Mouse (Mus musculus): ENCODE measurements around the gene Ccl21b. TPM values are rescaled to one million over a fixed set of nuclear protein-coding genes. Genes with fewer than 3 reads are reported as not detected.
"Not testable (repeated sequence)": the region's sequence is repeated elsewhere in the genome, so short reads cannot be mapped to it uniquely, and the experiment has no call there.

Ccl21b gene
- total RNA-seq (2015; ENCODE audit: low replicate concordance) (not detected in 2 replicates), total RNA-seq (2017; ENCODE audit: low replicate concordance) (not detected in 2 replicates)

GRCm38 (mm10) chr4:42255467-42255866, at the start of gene Ccl21b:
TSS of gene Ccl21b (plus strand) at chr4:42255767.
- ATAC-seq (replicated peaks; ENCODE audit: low FRiP score, poor library complexity, severe bottlenecking), result not testable (repeated sequence)

GRCm38 (mm10) chr4:42240339-42240738, 15.2 kb upstream of the Ccl21b start, which contains the start of gene Gm10600:
TSS of gene Gm10600 (plus strand) at chr4:42240639.
- ATAC-seq (replicated peaks; ENCODE audit: low FRiP score, poor library complexity, severe bottlenecking), result not testable (repeated sequence)

GRCm38 (mm10) chr4:42293967-42294366, 38.4 kb downstream of the Ccl21b start, which contains the start of gene Gm21953:
TSS of gene Gm21953 (plus strand) at chr4:42294267.
- not testable (repeated sequence) for ATAC-seq (replicated peaks; ENCODE audit: low FRiP score, poor library complexity, severe bottlenecking)

Other genes with a start within 250 kb of the Ccl21b start
- not detected in 2 replicates for gene Gm21093, start 221.0 kb upstream of the Ccl21b start, total RNA-seq (2015; ENCODE audit: low replicate concordance)
- not detected in 2 replicates for gene Gm21093, start 221.0 kb upstream of the Ccl21b start, total RNA-seq (2017; ENCODE audit: low replicate concordance)
- gene Gm3893, start 164.6 kb upstream of the Ccl21b start, total RNA-seq (2015; ENCODE audit: low replicate concordance), result not detected in 2 replicates
- not detected in 2 replicates for gene Gm3893, start 164.6 kb upstream of the Ccl21b start, total RNA-seq (2017; ENCODE audit: low replicate concordance)
- not detected in 2 replicates for gene Gm13304, start 140.9 kb upstream of the Ccl21b start, total RNA-seq (2015; ENCODE audit: low replicate concordance)
- gene Gm13304, start 140.9 kb upstream of the Ccl21b start, total RNA-seq (2017; ENCODE audit: low replicate concordance), result not detected in 2 replicates
- gene Gm13306, start 102.3 kb upstream of the Ccl21b start, total RNA-seq (2015; ENCODE audit: low replicate concordance), result not detected in 2 replicates
- not detected in 2 replicates for gene Gm13306, start 102.3 kb upstream of the Ccl21b start, total RNA-seq (2017; ENCODE audit: low replicate concordance)
- not detected in 2 replicates for gene Gm13305, start 87.2 kb upstream of the Ccl21b start, total RNA-seq (2015; ENCODE audit: low replicate concordance)
- gene Gm13305, start 87.2 kb upstream of the Ccl21b start, total RNA-seq (2017; ENCODE audit: low replicate concordance), result not detected in 2 replicates
- gene Gm10600, start 15.1 kb upstream of the Ccl21b start, total RNA-seq (2015; ENCODE audit: low replicate concordance), result not detected in 2 replicates
- gene Gm10600, start 15.1 kb upstream of the Ccl21b start, total RNA-seq (2017; ENCODE audit: low replicate concordance), result not detected in 2 replicates
- gene Gm21953, start 38.5 kb downstream of the Ccl21b start, total RNA-seq (2015; ENCODE audit: low replicate concordance), result not detected in 2 replicates
- not detected in 2 replicates for gene Gm21953, start 38.5 kb downstream of the Ccl21b start, total RNA-seq (2017; ENCODE audit: low replicate concordance)
- gene Fam205a3, start 62.6 kb downstream of the Ccl21b start, total RNA-seq (2015; ENCODE audit: low replicate concordance), result not detected in 2 replicates
- 0.23 and 0.39 TPM in 2 replicates for gene Fam205a3, start 62.6 kb downstream of the Ccl21b start, total RNA-seq (2017; ENCODE audit: low replicate concordance)
- gene Gm21586, start 183.6 kb downstream of the Ccl21b start, total RNA-seq (2015; ENCODE audit: low replicate concordance), result not detected in 2 replicates
- not detected in 2 replicates for gene Gm21586, start 183.6 kb downstream of the Ccl21b start, total RNA-seq (2017; ENCODE audit: low replicate concordance)
- 1.1 and 1.3 TPM in 2 replicates for gene Gm2163, start 211.0 kb downstream of the Ccl21b start, total RNA-seq (2015; ENCODE audit: low replicate concordance)
- 0.51 TPM in 1 of 2 replicates, not detected in the other for gene Gm2163, start 211.0 kb downstream of the Ccl21b start, total RNA-seq (2017; ENCODE audit: low replicate concordance)